Mouse (Mus musculus) bone marrow, adult 2 months (tissue): ENCODE measurements around the gene Rbm15b.

ENCODE experiments used
- CTCF ChIP-seq: fragments of 200-500 bp; IDR thresholded peaks from 2 replicates; pipeline ENCODE4 v1.5.1; 2011; ENCODE audit warnings: low read length, control low read depth; ENCODE audit not compliant: control insufficient read depth, insufficient read depth
- POLR2A ChIP-seq: fragments of 200-500 bp; IDR thresholded peaks from 2 replicates; pipeline ENCODE4 v1.6.1; 2011; ENCODE audit warnings: low read depth, mild to moderate bottlenecking, control low read depth, low read length, borderline replicate concordance; ENCODE audit not compliant: control insufficient read depth

- TF ChIP-seq CTCF (no peak), POLR2A (no peak)
Measured at GRCm38 (mm10) chr9:106903099-106903790, 16.0 kb upstream of the Rbm15b start.
